Mouse (Mus musculus): ENCODE data around the gene Tlnrd1.

- TF ChIP-seq CTCF (IDR thresholded peaks at IDR 0.05; ENCODE audit: control insufficient read depth, insufficient read depth, insufficient replicate concordance, low read depth, low read length), result no peak
- no peak for TF ChIP-seq POLR2A (IDR thresholded peaks at IDR 0.05; ENCODE audit: control insufficient read depth, low read depth, low read length)
These were observed 1.9 kb downstream of the Tlnrd1 start for GRCm38 (mm10) chr7:83882150-83882632.
